Mouse (Mus musculus): ENCODE measurements around the gene Klhdc8a. TPM values are rescaled to one million over a fixed set of nuclear protein-coding genes. Genes with fewer than 3 reads are reported as not detected.

The Klhdc8a gene
- total and polyA plus RNA-seq, 3 experiments: not detected

DNA sequence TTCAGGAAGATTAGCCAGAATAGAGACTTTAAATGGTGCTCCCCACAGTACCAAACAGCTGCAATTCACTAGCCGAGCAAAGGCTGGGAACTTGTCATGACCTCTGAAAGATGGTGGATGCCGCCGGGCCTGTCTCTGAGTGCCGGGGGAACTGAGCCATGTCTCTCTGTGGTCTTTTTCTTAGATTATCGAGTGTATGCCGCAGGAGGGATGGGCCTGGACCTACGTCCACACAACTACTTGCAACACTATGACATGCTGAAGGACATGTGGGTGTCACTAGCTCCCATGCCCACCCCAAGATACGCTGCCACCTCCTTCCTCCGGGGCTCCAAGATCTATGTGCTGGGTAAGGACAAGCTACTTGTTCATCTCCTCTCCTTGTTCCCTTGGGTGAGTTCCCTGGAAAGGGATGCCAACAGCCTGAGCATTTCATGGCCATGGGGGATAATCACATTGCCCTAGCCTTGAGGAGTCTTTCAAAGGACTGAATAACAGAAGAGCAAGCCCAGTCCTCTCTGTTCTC is 4.0 kb downstream of the Klhdc8a start:
- Histone ChIP-seq H3K9me3 (replicated peaks; ENCODE audit: low read length) (no peaks in the 10 kb centered on the region), H3K27me3 (replicated peaks) (peaks cover 68% of the 10 kb centered on the region), H3K4me3 (replicated peaks in 1 of 3; ENCODE audit: low read depth in 2 of 3, low read length in 2 of 3, poor library complexity in 1 of 3) (no peak overlapping the region), H3K79me2 (replicated peaks; ENCODE audit: control insufficient read depth, extremely low read depth, insufficient read depth, poor library complexity, severe bottlenecking) (no peaks in the 10 kb centered on the region), H3K9ac (ENCODE audit: insufficient read depth, low read depth) (no peak overlapping the region), H3K27ac (ENCODE audit: insufficient read depth, low read depth) (no peak overlapping the region), H3K36me3 (replicated peaks in 1 of 2; ENCODE audit: control insufficient read depth in 1 of 2, insufficient read depth in 1 of 2, low read length in 1 of 2) (no peaks in the 10 kb centered on the region), H3K4me1 (ENCODE audit: control insufficient read depth in 1 of 2, insufficient read depth in 2 of 2) (no peaks in the 10 kb centered on the region), H3K4me2 (ENCODE audit: insufficient read depth, low read depth, poor library complexity, severe bottlenecking) (no peak overlapping the region)
- dilution Hi-C loops (cut with MboI; ENCODE audit: extremely low pct_ligation_motif_present, extremely low pct_unique_long_range_greater_than_20kb, low sequenced_read_pairs) (no loop called here), in situ Hi-C loops (cut with MboI; ENCODE audit: low pct_ligation_motif_present, low pct_unique_long_range_greater_than_20kb, low sequenced_read_pairs) (loop anchor here (10.0 kb wide), 1 partner anchor 48 kb away; no protein-coding TSS in a partner anchor)
- no peak for DNase-seq (ENCODE audit: extremely low read depth)
- TF ChIP-seq CHD2 (IDR thresholded peaks at IDR 0.05; ENCODE audit: low read length) (no peak), MXI1 (IDR thresholded peaks at IDR 0.05; ENCODE audit: low read depth, low read length) (no peak), UBTF (IDR thresholded peaks at IDR 0.05; ENCODE audit: low read depth, low read length) (no peak), BHLHE40 (IDR thresholded peaks at IDR 0.05; ENCODE audit: low read depth, low read length) (no peak), NRF1 (IDR thresholded peaks at IDR 0.05; ENCODE audit: low read depth, low read length) (no peak), EP300 (IDR thresholded peaks at IDR 0.05; ENCODE audit: low read length) (no peak), USF1 (IDR thresholded peaks at IDR 0.05; ENCODE audit: low read depth, low read length) (no peak), HCFC1 (IDR thresholded peaks at IDR 0.05; ENCODE audit: low read depth, low read length) (no peak), NELFE (IDR thresholded peaks at IDR 0.05; ENCODE audit: low read depth, low read length) (no peak), JUND (conservative IDR thresholded peaks at IDR 0.05; ENCODE audit: low read depth, low read length) (no peak), CTCF (conservative IDR thresholded peaks at IDR 0.05 in 1 of 2, IDR thresholded peaks at IDR 0.05 in 1 of 2; ENCODE audit: low read depth in 2 of 2, low read length in 2 of 2) (no peak), MAX (IDR thresholded peaks at IDR 0.05; ENCODE audit: low read length) (no peak), MAZ (IDR thresholded peaks at IDR 0.05; ENCODE audit: low read depth, low read length) (no peak)

DNA sequence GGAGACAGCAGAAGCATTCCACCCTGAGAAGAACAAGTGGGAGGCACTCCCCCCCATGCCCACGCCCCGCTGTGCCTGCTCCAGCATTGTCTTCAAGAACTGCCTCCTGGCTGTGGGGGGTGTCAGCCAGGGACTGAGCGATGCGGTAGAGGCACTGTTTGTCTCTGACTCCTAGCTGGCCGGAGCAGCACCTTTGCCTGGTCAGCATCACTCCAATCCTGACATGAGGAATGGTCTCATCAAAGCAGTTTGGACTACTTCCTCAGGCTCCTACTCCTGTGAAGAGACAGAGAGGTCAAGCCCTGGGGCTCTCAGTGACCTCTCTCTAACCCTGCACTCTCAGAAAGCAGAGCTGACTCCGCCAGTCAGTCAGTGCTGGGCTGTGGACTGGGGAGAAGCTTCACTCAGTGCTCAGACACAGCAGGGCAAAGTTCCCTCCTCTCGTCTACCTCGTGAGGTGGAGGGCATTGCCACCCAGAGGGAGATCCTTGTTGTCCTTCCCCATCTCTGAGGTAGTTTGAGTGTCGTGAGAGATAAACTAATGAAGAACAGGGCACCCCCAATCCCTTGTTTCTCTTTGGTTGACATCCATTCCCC is 6.3 kb downstream of the Klhdc8a start:
- H3K27me3 ChIP-seq (replicated peaks): peaks cover 78% of the 10 kb centered on the region
- H3K36me3 ChIP-seq (replicated peaks in 1 of 2; ENCODE audit: control insufficient read depth in 1 of 2, insufficient read depth in 1 of 2, low read length in 1 of 2): no peaks in the 10 kb centered on the region
- H3K79me2 ChIP-seq (replicated peaks; ENCODE audit: control insufficient read depth, extremely low read depth, insufficient read depth, poor library complexity, severe bottlenecking): no peaks in the 10 kb centered on the region
- H3K9me3 ChIP-seq (replicated peaks; ENCODE audit: low read length): no peaks in the 10 kb centered on the region
- no peaks in the 10 kb centered on the region for H3K4me1 ChIP-seq (ENCODE audit: control insufficient read depth in 1 of 2, insufficient read depth in 2 of 2)
- H3K27ac ChIP-seq (ENCODE audit: insufficient read depth, low read depth): no peak overlapping the region
- dilution Hi-C loops (cut with MboI; ENCODE audit: extremely low pct_ligation_motif_present, extremely low pct_unique_long_range_greater_than_20kb, low sequenced_read_pairs) (no loop called here), in situ Hi-C loops (cut with MboI; ENCODE audit: low pct_ligation_motif_present, low pct_unique_long_range_greater_than_20kb, low sequenced_read_pairs) (loop anchor here (10.0 kb wide), 1 partner anchor 50 kb away; no protein-coding TSS in a partner anchor)
- no peak overlapping the region for H3K4me2 ChIP-seq (ENCODE audit: insufficient read depth, low read depth, poor library complexity, severe bottlenecking)
- TF ChIP-seq CHD2 (IDR thresholded peaks at IDR 0.05; ENCODE audit: low read length) (no peak), KAT2A (IDR thresholded peaks at IDR 0.05; ENCODE audit: insufficient replicate concordance, low read length) (no peak), MYC (IDR thresholded peaks at IDR 0.05; ENCODE audit: low read depth, low read length) (no peak)
- no peak overlapping the region for H3K9ac ChIP-seq (ENCODE audit: insufficient read depth, low read depth)
- no peak overlapping the region for H3K4me3 ChIP-seq (replicated peaks in 1 of 3; ENCODE audit: low read depth in 2 of 3, low read length in 2 of 3, poor library complexity in 1 of 3)
- DNase-seq (ENCODE audit: extremely low read depth): no peak
